Mouse (Mus musculus): ENCODE data around the gene Odf3b. TPM values are rescaled to one million over a fixed set of nuclear protein-coding genes. Genes with fewer than 3 reads are reported as not detected.

Odf3b gene
- polyA plus RNA-seq, 1 experiment, result 5.4 TPM

DNA sequence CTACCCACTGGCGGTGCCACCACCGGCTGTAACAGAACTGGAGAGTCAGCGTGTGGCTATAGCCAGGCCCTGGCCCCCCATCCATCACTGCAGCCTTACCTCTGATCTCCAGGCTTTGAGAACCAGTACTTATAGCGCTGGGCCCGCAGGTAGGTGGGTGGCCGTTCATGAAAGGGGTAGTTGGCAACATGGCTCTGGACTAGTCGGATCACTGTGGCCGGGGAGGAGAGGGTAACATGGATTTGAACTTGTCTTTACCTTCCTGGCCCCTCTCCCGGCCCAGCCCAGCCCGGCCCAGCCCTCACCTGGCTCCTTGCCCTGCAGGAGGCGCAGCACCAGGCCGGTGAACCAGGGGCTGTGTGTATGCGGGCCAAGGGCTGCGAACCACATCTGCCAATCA is 27.0 kb downstream of the Odf3b start:
- no peak for TF ChIP-seq CTCF (IDR thresholded peaks at IDR 0.05; ENCODE audit: extremely low read depth, insufficient read depth, low read length)
- TF ChIP-seq POLR2A (IDR thresholded peaks at IDR 0.05; ENCODE audit: extremely low read depth, insufficient read depth, low read length), result no peak
- H3K4me3 ChIP-seq (ENCODE audit: insufficient read depth, low read length), result no peak overlapping the region
- no peaks in the 10 kb centered on the region for H3K4me1 ChIP-seq (ENCODE audit: control insufficient read depth, insufficient read depth, low read length)
- no peak overlapping the region for H3K27ac ChIP-seq (ENCODE audit: insufficient read depth, low read length)

DNA sequence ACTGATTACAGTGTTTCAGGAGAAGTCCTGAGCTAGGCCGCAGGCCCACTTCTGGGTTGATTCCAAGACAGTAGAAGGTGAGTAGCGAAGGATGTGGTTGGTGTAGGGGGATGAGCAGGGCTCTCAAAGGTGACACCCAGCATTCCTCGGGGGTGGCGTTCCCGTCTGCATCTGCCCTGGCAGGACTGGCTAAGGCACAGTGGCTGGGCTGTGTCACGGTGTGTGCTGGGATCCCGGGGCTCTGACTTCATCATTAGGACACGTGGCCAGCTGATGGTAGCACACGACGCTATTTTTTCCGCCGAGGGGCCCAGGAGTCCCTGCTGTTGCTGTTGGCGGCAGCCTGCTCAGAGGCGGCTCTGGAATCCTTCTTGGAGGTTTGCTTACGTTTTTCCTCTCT is 27.8 kb downstream of the Odf3b start:
- TF ChIP-seq CTCF (IDR thresholded peaks at IDR 0.05; ENCODE audit: extremely low read depth, insufficient read depth, low read length) (no peak), POLR2A (IDR thresholded peaks at IDR 0.05; ENCODE audit: extremely low read depth, insufficient read depth, low read length) (no peak)
- Histone ChIP-seq H3K4me3 (ENCODE audit: insufficient read depth, low read length) (no peak overlapping the region), H3K27ac (ENCODE audit: insufficient read depth, low read length) (no peak overlapping the region), H3K4me1 (ENCODE audit: control insufficient read depth, insufficient read depth, low read length) (no peaks in the 10 kb centered on the region)

DNA sequence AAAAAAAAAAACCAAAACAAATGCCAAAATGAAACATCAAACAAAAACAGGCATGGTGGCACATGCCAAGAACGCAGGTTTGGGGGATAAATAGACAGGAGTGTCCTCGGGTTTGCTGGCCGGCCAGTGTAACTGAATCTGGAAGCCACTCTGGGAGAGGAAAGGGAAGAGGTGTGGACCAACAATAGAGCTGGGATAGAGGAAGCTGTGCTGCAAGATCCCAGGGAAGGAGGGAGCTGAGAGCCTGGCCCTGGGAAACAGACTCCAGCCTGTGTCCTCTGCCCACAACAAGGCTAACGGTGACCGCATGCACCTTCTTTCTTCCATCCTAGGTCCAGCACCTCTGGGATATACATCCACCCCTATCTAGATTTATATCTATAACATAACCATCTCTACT is 28.6 kb downstream of the Odf3b start:
- no peak for TF ChIP-seq POLR2A (IDR thresholded peaks at IDR 0.05; ENCODE audit: extremely low read depth, insufficient read depth, low read length)
- no peak for TF ChIP-seq CTCF (IDR thresholded peaks at IDR 0.05; ENCODE audit: extremely low read depth, insufficient read depth, low read length)
- Histone ChIP-seq H3K27ac (ENCODE audit: insufficient read depth, low read length) (no peak overlapping the region), H3K4me1 (ENCODE audit: control insufficient read depth, insufficient read depth, low read length) (no peaks in the 10 kb centered on the region), H3K4me3 (ENCODE audit: insufficient read depth, low read length) (no peak overlapping the region)

DNA sequence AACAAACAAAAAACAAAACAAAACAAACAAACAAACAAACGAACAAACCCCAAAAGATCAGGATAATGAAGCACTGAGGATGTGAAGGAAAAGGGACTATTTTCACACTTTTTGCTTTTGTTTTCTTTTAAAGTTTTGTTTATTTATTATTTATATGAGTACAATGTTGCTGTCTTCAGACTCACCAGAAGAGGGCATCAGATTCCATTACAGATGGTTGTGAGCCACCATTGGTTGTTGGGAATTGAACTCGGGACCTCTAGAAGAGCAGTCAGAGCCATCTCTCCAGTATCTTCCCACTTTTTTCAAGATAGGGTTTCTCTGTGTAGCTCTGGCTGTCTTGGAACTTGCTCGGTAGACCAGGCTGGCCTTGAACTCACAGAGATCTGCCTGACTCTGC is 35.8 kb downstream of the Odf3b start:
- Histone ChIP-seq H3K4me3 (ENCODE audit: insufficient read depth, low read length) (no peak overlapping the region), H3K4me1 (ENCODE audit: control insufficient read depth, insufficient read depth, low read length) (no peaks in the 10 kb centered on the region), H3K27ac (ENCODE audit: insufficient read depth, low read length) (no peak overlapping the region)
- no peak for TF ChIP-seq CTCF (IDR thresholded peaks at IDR 0.05; ENCODE audit: extremely low read depth, insufficient read depth, low read length)
- TF ChIP-seq POLR2A (IDR thresholded peaks at IDR 0.05; ENCODE audit: extremely low read depth, insufficient read depth, low read length), result no peak

DNA sequence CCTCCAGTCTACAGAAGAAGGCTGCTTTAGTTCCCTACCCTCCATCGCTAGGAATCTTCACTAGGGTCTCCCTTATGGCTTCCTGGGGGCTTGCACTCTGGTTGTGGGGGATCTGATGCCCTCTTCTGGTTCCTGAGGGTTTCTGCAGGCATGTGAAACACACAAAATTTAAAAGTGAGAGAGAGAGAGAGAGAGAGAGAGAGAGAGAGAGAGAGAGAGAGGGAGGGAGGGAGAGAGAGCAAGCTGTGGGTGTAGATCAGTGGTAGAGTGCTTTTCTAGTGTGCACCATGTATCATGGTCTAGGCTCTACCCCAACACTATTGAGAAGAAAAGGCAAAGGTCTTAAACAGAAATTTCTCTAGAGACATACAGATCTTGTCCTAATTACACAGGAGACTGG is 37.4 kb downstream of the Odf3b start:
- TF ChIP-seq CTCF (IDR thresholded peaks at IDR 0.05; ENCODE audit: extremely low read depth, insufficient read depth, low read length), result no peak
- no peak for TF ChIP-seq POLR2A (IDR thresholded peaks at IDR 0.05; ENCODE audit: extremely low read depth, insufficient read depth, low read length)
- Histone ChIP-seq H3K4me3 (ENCODE audit: insufficient read depth, low read length) (no peak overlapping the region), H3K4me1 (ENCODE audit: control insufficient read depth, insufficient read depth, low read length) (no peaks in the 10 kb centered on the region), H3K27ac (ENCODE audit: insufficient read depth, low read length) (no peak overlapping the region)

DNA sequence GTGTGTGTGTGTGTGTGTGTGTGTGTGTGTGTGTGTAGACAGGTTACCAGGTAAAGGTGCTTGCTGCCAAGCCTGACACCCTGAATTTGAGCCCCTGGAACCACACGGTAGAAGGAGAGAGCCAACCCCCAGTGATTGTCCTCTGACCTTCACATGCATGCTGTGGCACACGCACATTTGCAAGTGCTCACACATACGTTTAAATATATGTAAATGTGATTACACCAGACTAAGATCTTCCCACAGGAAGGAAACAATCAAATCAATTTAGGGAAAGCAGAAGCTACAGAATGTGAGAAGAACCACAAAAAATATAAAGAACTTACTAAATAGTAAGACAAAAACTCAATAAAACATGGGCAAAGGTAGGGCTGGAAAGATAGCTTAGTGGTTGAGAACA is 38.9 kb downstream of the Odf3b start:
- Histone ChIP-seq H3K4me3 (ENCODE audit: insufficient read depth, low read length) (no peak overlapping the region), H3K27ac (ENCODE audit: insufficient read depth, low read length) (no peak overlapping the region), H3K4me1 (ENCODE audit: control insufficient read depth, insufficient read depth, low read length) (no peaks in the 10 kb centered on the region)
- TF ChIP-seq CTCF (IDR thresholded peaks at IDR 0.05; ENCODE audit: extremely low read depth, insufficient read depth, low read length) (no peak), POLR2A (IDR thresholded peaks at IDR 0.05; ENCODE audit: extremely low read depth, insufficient read depth, low read length) (no peak)

DNA sequence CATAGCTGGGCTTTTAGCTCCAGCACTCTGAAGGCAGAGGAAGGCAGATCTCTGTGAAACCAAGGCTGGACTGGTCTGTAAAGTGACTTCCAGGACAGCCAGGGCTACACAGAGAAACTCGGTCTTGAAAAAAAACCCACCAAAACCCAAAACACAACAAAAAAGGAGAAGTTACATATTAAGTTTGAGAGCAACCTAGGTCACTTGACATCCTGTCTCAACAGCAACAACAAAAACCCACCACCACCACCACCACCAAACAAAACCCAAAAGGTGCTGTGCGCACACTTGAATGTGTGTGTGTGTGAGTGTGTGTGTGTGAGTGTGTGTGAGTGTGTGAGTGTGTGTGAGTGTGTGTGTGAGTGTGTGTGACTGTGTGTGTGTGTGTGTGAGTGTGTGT is 39.4 kb downstream of the Odf3b start:
- Histone ChIP-seq H3K4me3 (ENCODE audit: insufficient read depth, low read length) (no peak overlapping the region), H3K27ac (ENCODE audit: insufficient read depth, low read length) (no peak overlapping the region), H3K4me1 (ENCODE audit: control insufficient read depth, insufficient read depth, low read length) (no peaks in the 10 kb centered on the region)
- TF ChIP-seq POLR2A (IDR thresholded peaks at IDR 0.05; ENCODE audit: extremely low read depth, insufficient read depth, low read length), result no peak
- no peak for TF ChIP-seq CTCF (IDR thresholded peaks at IDR 0.05; ENCODE audit: extremely low read depth, insufficient read depth, low read length)

DNA sequence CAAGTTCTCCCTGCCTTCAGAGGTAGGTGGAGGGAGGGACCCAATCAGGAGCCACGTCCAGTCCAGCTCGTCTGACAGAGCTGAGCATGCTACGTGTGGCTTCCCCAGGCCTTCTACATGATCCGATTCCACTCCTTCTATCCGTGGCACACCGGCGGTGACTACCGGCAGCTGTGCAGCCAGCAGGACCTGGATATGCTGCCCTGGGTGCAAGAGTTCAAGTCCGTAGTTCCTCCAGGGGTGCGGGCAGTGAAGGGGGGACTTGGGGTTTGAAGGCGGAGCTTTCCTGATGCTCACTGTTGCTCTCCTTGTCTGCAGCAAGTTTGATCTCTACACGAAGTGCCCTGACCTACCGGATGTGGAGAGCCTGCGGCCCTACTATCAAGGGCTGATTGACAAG is 42.7 kb downstream of the Odf3b start:
- no peak for TF ChIP-seq POLR2A (IDR thresholded peaks at IDR 0.05; ENCODE audit: extremely low read depth, insufficient read depth, low read length)
- TF ChIP-seq CTCF (IDR thresholded peaks at IDR 0.05; ENCODE audit: extremely low read depth, insufficient read depth, low read length), result no peak
- no peak overlapping the region for H3K4me3 ChIP-seq (ENCODE audit: insufficient read depth, low read length)

DNA sequence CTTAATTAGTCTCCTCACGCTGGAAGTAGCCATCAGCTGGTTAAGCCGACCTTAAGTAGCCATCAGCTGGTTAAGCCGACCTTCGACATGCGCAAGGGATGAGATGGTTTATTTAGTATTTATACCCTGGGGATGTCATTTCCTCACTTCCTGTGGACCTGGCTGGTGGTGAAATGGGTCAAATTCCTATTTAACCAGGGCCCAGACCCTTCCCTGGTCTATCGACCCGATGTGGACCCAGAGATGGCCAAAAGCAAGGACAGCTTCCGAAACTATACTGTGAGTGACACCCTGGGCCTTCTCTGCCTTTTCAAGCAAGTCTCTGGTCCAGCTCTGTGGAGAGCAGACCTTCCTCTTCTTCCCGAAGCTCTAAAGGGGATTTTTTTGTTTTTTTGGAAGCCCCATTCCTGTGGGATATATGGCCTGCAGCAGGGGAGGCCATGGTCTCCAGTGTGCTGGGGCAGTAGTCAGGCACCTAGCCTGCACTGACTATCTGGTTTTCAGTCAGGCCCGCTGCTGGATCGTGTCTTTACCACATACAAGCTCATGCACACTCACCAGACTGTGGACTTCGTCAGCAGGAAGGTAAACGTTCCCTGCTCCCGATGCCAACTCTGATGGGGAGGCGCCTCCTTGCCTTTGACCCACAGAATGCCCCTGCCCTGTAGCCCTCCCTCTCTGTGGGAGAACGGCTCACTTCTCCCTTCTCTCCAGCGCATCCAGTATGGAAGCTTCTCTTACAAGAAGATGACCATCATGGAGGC is 44.1 kb downstream of the Odf3b start:
- no peak for TF ChIP-seq POLR2A (IDR thresholded peaks at IDR 0.05; ENCODE audit: extremely low read depth, insufficient read depth, low read length)
- no peak for TF ChIP-seq CTCF (IDR thresholded peaks at IDR 0.05; ENCODE audit: extremely low read depth, insufficient read depth, low read length)
- no peak overlapping the region for H3K27ac ChIP-seq (ENCODE audit: insufficient read depth, low read length)
- no peak overlapping the region for H3K4me3 ChIP-seq (ENCODE audit: insufficient read depth, low read length)
- H3K4me1 ChIP-seq (ENCODE audit: control insufficient read depth, insufficient read depth, low read length), result no peaks in the 10 kb centered on the region

More for the DNA sequence above, 42.7 kb downstream of the Odf3b start:
- Histone ChIP-seq H3K4me1 (ENCODE audit: control insufficient read depth, insufficient read depth, low read length) (no peaks in the 10 kb centered on the region), H3K27ac (ENCODE audit: insufficient read depth, low read length) (no peak overlapping the region)

DNA sequence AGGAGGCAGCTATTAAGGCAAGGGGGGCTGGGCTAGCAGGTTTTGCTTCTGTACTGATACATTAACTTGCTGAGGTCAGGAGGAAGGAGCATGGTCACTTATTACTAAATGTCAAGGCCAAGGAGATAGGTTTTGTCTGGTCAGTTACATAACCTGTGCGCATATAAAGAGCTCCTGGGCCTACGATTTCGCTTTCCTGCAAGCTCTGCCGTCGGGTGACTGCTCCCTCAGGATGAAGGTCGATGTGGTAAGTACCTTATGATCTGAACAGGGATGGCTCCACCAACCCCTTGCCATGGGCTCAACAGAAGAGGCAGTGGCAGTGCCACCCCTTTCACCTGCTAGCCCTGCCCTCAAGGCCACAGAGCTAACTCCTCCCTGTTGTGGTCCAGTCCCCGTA is 44.8 kb downstream of the Odf3b start, which contains the start of gene Miox:
Miox (plus strand) TSS at position 128 of the 400 bp plus-strand sequence.
- H3K4me1 ChIP-seq (ENCODE audit: control insufficient read depth, insufficient read depth, low read length), result no peaks in the 10 kb centered on the region
- H3K27ac ChIP-seq (ENCODE audit: insufficient read depth, low read length), result no peak within 1 kb of the TSS
- TF ChIP-seq CTCF (IDR thresholded peaks at IDR 0.05; ENCODE audit: extremely low read depth, insufficient read depth, low read length) (no peak), POLR2A (IDR thresholded peaks at IDR 0.05; ENCODE audit: extremely low read depth, insufficient read depth, low read length) (no peak)
- H3K4me3 ChIP-seq (ENCODE audit: insufficient read depth, low read length), result no peak within 1 kb of the TSS

Other genes with a start within 250 kb of the Odf3b start
- gene Mapk12, start 238.6 kb downstream of the Odf3b start, polyA plus RNA-seq (2012; rRNA removed), result 21.0 and 22.3 TPM in 2 replicates
- 91.5 and 93.7 TPM in 2 replicates for gene Mapk11, start 229.7 kb downstream of the Odf3b start, polyA plus RNA-seq (2012; rRNA removed)
- 51.0 and 52.9 TPM in 2 replicates for gene Plxnb2, start 198.5 kb downstream of the Odf3b start, polyA plus RNA-seq (2012; rRNA removed)
- 137 and 148 TPM in 2 replicates for gene Dennd6b, start 182.8 kb downstream of the Odf3b start, polyA plus RNA-seq (2012; rRNA removed)
- gene Ppp6r2, start 167.7 kb downstream of the Odf3b start, polyA plus RNA-seq (2012; rRNA removed), result 119 and 135 TPM in 2 replicates
- gene Sbf1, start 64.0 kb downstream of the Odf3b start, polyA plus RNA-seq (2012; rRNA removed), result 264 and 276 TPM in 2 replicates
- not detected in 2 replicates for gene Adm2, start 56.6 kb downstream of the Odf3b start, polyA plus RNA-seq (2012; rRNA removed)
- gene Miox, start 44.9 kb downstream of the Odf3b start, polyA plus RNA-seq (2012; rRNA removed), result not detected in 2 replicates
- gene Lmf2, start 23.6 kb downstream of the Odf3b start, polyA plus RNA-seq (2012; rRNA removed), result 12.8 and 13.5 TPM in 2 replicates
- gene Ncaph2, start 23.6 kb downstream of the Odf3b start, polyA plus RNA-seq (2012; rRNA removed), result 119 TPM in 2 replicates
- gene Sco2, start 5.4 kb downstream of the Odf3b start, polyA plus RNA-seq (2012; rRNA removed), result 35.2 and 36.9 TPM in 2 replicates
- gene Tymp, start 2.2 kb downstream of the Odf3b start, polyA plus RNA-seq (2012; rRNA removed), result 3.1 and 3.7 TPM in 2 replicates
- 0.71 and 0.85 TPM in 2 replicates for gene Klhdc7b, start 5.6 kb upstream of the Odf3b start, polyA plus RNA-seq (2012; rRNA removed)
- gene Syce3, start 31.2 kb upstream of the Odf3b start, polyA plus RNA-seq (2012; rRNA removed), result 0.33 TPM in 1 of 2 replicates, not detected in the other
- gene Cpt1b, start 46.6 kb upstream of the Odf3b start, polyA plus RNA-seq (2012; rRNA removed), result 2.5 and 2.7 TPM in 2 replicates
- gene C730034F03Rik, start 50.3 kb upstream of the Odf3b start, polyA plus RNA-seq (2012; rRNA removed), result 2.8 and 3.2 TPM in 2 replicates
- gene Gm44502, start 50.4 kb upstream of the Odf3b start, polyA plus RNA-seq (2012; rRNA removed), result 0.08 and 0.21 TPM in 2 replicates
- gene Chkb, start 50.6 kb upstream of the Odf3b start, polyA plus RNA-seq (2012; rRNA removed), result 60.0 and 66.7 TPM in 2 replicates
- 141 and 146 TPM in 2 replicates for gene Mapk8ip2, start 74.6 kb upstream of the Odf3b start, polyA plus RNA-seq (2012; rRNA removed)
- 39.9 and 40.2 TPM in 2 replicates for gene Arsa, start 98.1 kb upstream of the Odf3b start, polyA plus RNA-seq (2012; rRNA removed)
- 98.8 and 99.7 TPM in 2 replicates for gene Shank3, start 120.3 kb upstream of the Odf3b start, polyA plus RNA-seq (2012; rRNA removed)
- gene Acr, start 189.0 kb upstream of the Odf3b start, polyA plus RNA-seq (2012; rRNA removed), result 3.2 and 4.4 TPM in 2 replicates
- 96.6 and 101 TPM in 2 replicates for gene Rabl2, start 212.6 kb upstream of the Odf3b start, polyA plus RNA-seq (2012; rRNA removed)